Comparison of ENCODE assay signal across 9 mouse cellular contexts in genomic region chr15:99653291-99653690, GRCm38 (mm10). TPM values are rescaled to one million over a fixed set of nuclear protein-coding genes. Genes with fewer than 3 reads are reported as not detected.
DNase-seq lines count a peak whose midpoint lies in the region; ATAC-seq lines count a peak whose summit lies in the region.
"Had no signal": no experiment of that assay in that cellular context is flagged by ENCODE, and none has a peak within 500 bp of the region (broad histone marks: within the 10 kb centered on the region; RNA-seq: fewer than 3 reads in every experiment).

No protein-coding gene starts in this region.

- DNase-seq in liver, embryonic 11.5 days (ENCODE audit: low spot score), result no peak
- DNase-seq in liver, result no peak
- peak; percentile 30 for DNase-seq in kidney, postnatal 10 days
- DNase-seq in retina, embryonic 14.5 days (ENCODE audit: low spot score), result peak; percentile 58
- DNase-seq in layer of hippocampus, adult 18-20 months (ENCODE audit: low spot score in 2 of 2), result no peak
- DNase-seq in spleen, postnatal 36 days (ENCODE audit: low spot score in 2 of 2), result no peak
- DNase-seq in B cell, adult 2 months, result no peak

- H3K27ac ChIP-seq in liver, embryonic 11.5 days (ENCODE audit: low read depth, low read length), result no peak overlapping the region
- no peak overlapping the region for H3K27ac ChIP-seq in embryonic facial prominence, embryonic 12.5 days

- H3K36me3 ChIP-seq in liver, embryonic 11.5 days (ENCODE audit: control insufficient read depth, insufficient read depth, low read length), result no peaks in the 10 kb centered on the region
- no peaks in the 10 kb centered on the region for H3K36me3 ChIP-seq in embryonic facial prominence, embryonic 12.5 days

- H3K4me3 ChIP-seq in liver, embryonic 11.5 days (ENCODE audit: low read depth, low read length), result no peak overlapping the region
- H3K4me3 ChIP-seq in embryonic facial prominence, embryonic 12.5 days, result peak overlapping the region; percentile 22

- peaks cover 36% of the 10 kb centered on the region for H3K4me1 ChIP-seq in liver, embryonic 11.5 days (replicated peaks; ENCODE audit: control insufficient read depth, insufficient read depth, low read length)
- H3K4me1 ChIP-seq in embryonic facial prominence, embryonic 12.5 days, result peaks cover 32% of the 10 kb centered on the region

- H3K9me3 ChIP-seq in liver, embryonic 11.5 days (ENCODE audit: control insufficient read depth, low read length), result no peaks in the 10 kb centered on the region
- no peaks in the 10 kb centered on the region for H3K9me3 ChIP-seq in embryonic facial prominence, embryonic 12.5 days

- peaks cover 53% of the 10 kb centered on the region for H3K27me3 ChIP-seq in liver, embryonic 11.5 days (replicated peaks; ENCODE audit: control insufficient read depth, insufficient read depth, low read length)
- H3K27me3 ChIP-seq in embryonic facial prominence, embryonic 12.5 days, result peaks cover 44% of the 10 kb centered on the region

- 10% methylated on average over 8 of the region's 8 CpGs for WGBS in liver, embryonic 11.5 days
- WGBS in embryonic facial prominence, embryonic 12.5 days, result 12% methylated on average over 8 of the region's 8 CpGs

- no peak for ATAC-seq in liver, embryonic 11.5 days (replicated peaks; ENCODE audit: low FRiP score)
- no peak for ATAC-seq in embryonic facial prominence, embryonic 12.5 days (ENCODE audit: insufficient number of reproducible peaks, insufficient read depth, low FRiP score, low TSS enrichment)

- peak overlapping the region; percentile 54 for H3K4me2 ChIP-seq in liver, embryonic 11.5 days
- peak overlapping the region; percentile 49 for H3K4me2 ChIP-seq in embryonic facial prominence, embryonic 12.5 days (replicated peaks)

- no peak overlapping the region for H3K9ac ChIP-seq in liver, embryonic 11.5 days (ENCODE audit: low read depth, low read length)
- no peak overlapping the region for H3K9ac ChIP-seq in embryonic facial prominence, embryonic 12.5 days

RNA-seq across cellular contexts. Expression of gene Racgap1, which starts 1.8 kb away (rescaled TPM):
- 91.2 and 111 TPM in 2 replicates for polyA plus RNA-seq in liver, embryonic 11.5 days (2014; fragmentation: Nextera tagmentation; extraction: Ambion mirVana)
- 136 and 149 TPM in 2 replicates for polyA plus RNA-seq in embryonic facial prominence, embryonic 12.5 days (2016; fragmentation: Nextera tagmentation; extraction: Ambion mirVana)
- total RNA-seq in layer of hippocampus, adult 18-20 months (2021), result 1 to 10 TPM; 3.8 to 6.8 TPM

RNA-seq across cellular contexts. Expression of gene Asic1, which starts 16.9 kb away (rescaled TPM):
- polyA plus RNA-seq in liver, embryonic 11.5 days (2014; fragmentation: Nextera tagmentation; extraction: Ambion mirVana), result 2.3 TPM in 2 replicates
- 6.2 and 6.7 TPM in 2 replicates for polyA plus RNA-seq in embryonic facial prominence, embryonic 12.5 days (2016; fragmentation: Nextera tagmentation; extraction: Ambion mirVana)
- total RNA-seq in layer of hippocampus, adult 18-20 months (2021), result 10 to 100 TPM; 29.6 to 36.9 TPM
- total RNA-seq: common myeloid progenitor, adult 5-6 weeks had no signal

RNA-seq across cellular contexts. Expression of gene Smarcd1, which starts 48.6 kb away (rescaled TPM):
- 26.7 and 28.5 TPM in 2 replicates for polyA plus RNA-seq in liver, embryonic 11.5 days (2014; fragmentation: Nextera tagmentation; extraction: Ambion mirVana)
- 67.4 and 80.2 TPM in 2 replicates for polyA plus RNA-seq in embryonic facial prominence, embryonic 12.5 days (2016; fragmentation: Nextera tagmentation; extraction: Ambion mirVana)
- total RNA-seq in layer of hippocampus, adult 18-20 months (2021), result 100 to 1,000 TPM; 108 to 109 TPM

RNA-seq across cellular contexts. Expression of gene Gm17349, which starts 52.0 kb away (rescaled TPM):
- polyA plus RNA-seq in liver, embryonic 11.5 days (2014; fragmentation: Nextera tagmentation; extraction: Ambion mirVana), result not detected in 2 replicates
- not detected in 2 replicates for polyA plus RNA-seq in embryonic facial prominence, embryonic 12.5 days (2016; fragmentation: Nextera tagmentation; extraction: Ambion mirVana)
- 1 to 10 TPM; 5.0 to 8.7 TPM for total RNA-seq in layer of hippocampus, adult 18-20 months (2021)
- total RNA-seq: common myeloid progenitor, adult 5-6 weeks had no signal

RNA-seq across cellular contexts. Expression of gene Aqp6, which starts 52.1 kb away (rescaled TPM):
- not detected in 2 replicates for polyA plus RNA-seq in liver, embryonic 11.5 days (2014; fragmentation: Nextera tagmentation; extraction: Ambion mirVana)
- 0.08 TPM in 1 of 2 replicates, not detected in the other for polyA plus RNA-seq in embryonic facial prominence, embryonic 12.5 days (2016; fragmentation: Nextera tagmentation; extraction: Ambion mirVana)
- not detected for total RNA-seq in layer of hippocampus, adult 18-20 months (2021)
- total RNA-seq: common myeloid progenitor, adult 5-6 weeks had no signal

Comparison
In these comparisons a context has a peak if more than half of its experiments do, and no peak if none do; other contexts are left out.
1. DNase-seq: peak in kidney, postnatal 10 days (single experiment) and retina, embryonic 14.5 days (single experiment); none in liver, embryonic 11.5 days (single experiment), liver (single experiment), layer of hippocampus, adult 18-20 months (0 of 2), spleen, postnatal 36 days (0 of 2) and B cell, adult 2 months (0 of 2).